ENCODE assay signal across 35 mouse cellular contexts in genomic region chr7:112409991-112410390, GRCm38 (mm10). TPM values are rescaled to one million over a fixed set of nuclear protein-coding genes. Genes with fewer than 3 reads are reported as not detected.
"Had no signal": no experiment of that assay in that cellular context is flagged by ENCODE, and none has a peak within 500 bp of the region (broad histone marks: within the 10 kb centered on the region; RNA-seq: fewer than 3 reads in every experiment).

No protein-coding gene starts in this region.

- H3K36me3 ChIP-seq: limb, embryonic 10.5 days; limb, embryonic 12.5 days; limb, embryonic 13.5 days; limb, embryonic 15.5 days; liver, embryonic 12.5 days; liver, embryonic 13.5 days; liver, embryonic 15.5 days; lung, embryonic 15.5 days; midbrain, embryonic 10.5 days; midbrain, embryonic 12.5 days; midbrain, embryonic 13.5 days; midbrain, embryonic 15.5 days; neural tube, embryonic 12.5 days had no signal

- H3K27me3 ChIP-seq: limb, embryonic 12.5 days; limb, embryonic 13.5 days; limb, embryonic 15.5 days; liver, embryonic 13.5 days; liver, embryonic 15.5 days; lung, embryonic 15.5 days; midbrain, embryonic 13.5 days; midbrain, embryonic 15.5 days; neural tube, embryonic 12.5 days had no signal

- H3K4me3 ChIP-seq: limb, embryonic 10.5 days; limb, embryonic 12.5 days; limb, embryonic 13.5 days; limb, embryonic 15.5 days; liver, embryonic 12.5 days; liver, embryonic 13.5 days; liver, embryonic 15.5 days; lung, embryonic 15.5 days; megakaryocyte, embryonic 14.5 days; midbrain, embryonic 10.5 days; midbrain, embryonic 12.5 days; midbrain, embryonic 13.5 days; midbrain, embryonic 15.5 days; myocyte; neural tube, embryonic 12.5 days had no signal

- H3K4me2 ChIP-seq: limb, embryonic 12.5 days; limb, embryonic 13.5 days; limb, embryonic 15.5 days; liver, embryonic 11.5 days; liver, embryonic 12.5 days; liver, embryonic 13.5 days; liver, embryonic 15.5 days; lung, embryonic 14.5 days; lung, embryonic 15.5 days; midbrain, embryonic 11.5 days; midbrain, embryonic 12.5 days; midbrain, embryonic 13.5 days; midbrain, embryonic 15.5 days; neural tube, embryonic 12.5 days had no signal

- H3K9me3 ChIP-seq: limb, embryonic 10.5 days; limb, embryonic 12.5 days; limb, embryonic 13.5 days; limb, embryonic 15.5 days; liver, embryonic 12.5 days; liver, embryonic 13.5 days; liver, embryonic 15.5 days; lung, embryonic 15.5 days; megakaryocyte, embryonic 14.5 days; midbrain, embryonic 10.5 days; midbrain, embryonic 12.5 days; midbrain, embryonic 13.5 days; midbrain, embryonic 15.5 days; neural tube, embryonic 12.5 days had no signal

- DNase-seq: liver; liver, embryonic 13.5 days; liver, postnatal 0 days; lung, adult 18-20 months; lung, adult 2 months; lung, embryonic 14.5 days; lung, postnatal 10 days; lung, postnatal 14 days; lung, postnatal 36 days; lung, postnatal 4 days; midbrain, embryonic 14.5 days had no signal

- ATAC-seq: liver, embryonic 12.5 days; liver, postnatal 0 days; lung, postnatal 0 days; midbrain, embryonic 13.5 days; midbrain, embryonic 15.5 days; midbrain, embryonic 16.5 days had no signal

- H3K27ac ChIP-seq: limb, embryonic 10.5 days; limb, embryonic 12.5 days; limb, embryonic 13.5 days; limb, embryonic 15.5 days; liver, embryonic 12.5 days; liver, embryonic 13.5 days; liver, embryonic 14.5 days; liver, embryonic 15.5 days; lung, embryonic 15.5 days; macrophage; midbrain, embryonic 10.5 days; midbrain, embryonic 12.5 days; midbrain, embryonic 13.5 days; midbrain, embryonic 15.5 days; neural tube, embryonic 12.5 days had no signal

- H3K4me1 ChIP-seq: limb, embryonic 15.5 days; liver, embryonic 12.5 days; liver, embryonic 13.5 days; liver, embryonic 15.5 days; midbrain, embryonic 10.5 days; neural tube, embryonic 12.5 days had no signal

- H3K9ac ChIP-seq: limb, embryonic 12.5 days; limb, embryonic 13.5 days; limb, embryonic 15.5 days; liver, embryonic 12.5 days; liver, embryonic 13.5 days; liver, embryonic 14.5 days; liver, embryonic 15.5 days; liver, postnatal 0 days; lung, embryonic 14.5 days; lung, embryonic 15.5 days; midbrain, embryonic 12.5 days; midbrain, embryonic 13.5 days; midbrain, embryonic 15.5 days; neural tube, embryonic 12.5 days had no signal

RNA-seq across cellular contexts. Expression of gene Parva, which starts 17.3 kb away (rescaled TPM):
- total RNA-seq: megakaryocyte progenitor cell, adult 5-6 weeks; megakaryocyte, adult 5-6 weeks; megakaryocyte-erythroid progenitor cell, adult 5-6 weeks; monocyte, adult 5-6 weeks had no signal
